Mouse (Mus musculus) olfactory bulb, adult 2 months (tissue): ENCODE measurements around the gene C77080. TPM values are rescaled to one million over a fixed set of nuclear protein-coding genes. Genes with fewer than 3 reads are reported as not detected.
A peak's percentile ranks its signal among the peaks of the same experiment; 100 is the strongest.
"Not testable (repeated sequence)": the region's sequence is repeated elsewhere in the genome, so short reads cannot be mapped to it uniquely, and the experiment has no call there.

ENCODE experiments used
- H3K27ac ChIP-seq: fragments of 200-500 bp; 2 replicates; pipeline ENCODE4 v1.5.1; 2012; ENCODE audit warnings: low read depth, low read length; ENCODE audit not compliant: insufficient read depth
- H3K4me1 ChIP-seq: fragments of 200-500 bp; 2 replicates; pipeline ENCODE4 v1.6.1; 2012; ENCODE audit warnings: low read length; ENCODE audit not compliant: control insufficient read depth, insufficient read depth
- H3K4me3 ChIP-seq: fragments of 200-500 bp; 2 replicates; pipeline ENCODE4 v1.5.1; 2012; ENCODE audit warnings: mild to moderate bottlenecking, low read depth, low read length, moderate library complexity; ENCODE audit not compliant: insufficient read depth
- CTCF ChIP-seq: fragments of 200-500 bp; IDR thresholded peaks from 2 replicates; pipeline ENCODE4 v1.5.1; 2012; ENCODE audit warnings: low read depth, mild to moderate bottlenecking, low read length, moderate library complexity; ENCODE audit not compliant: insufficient read depth
- POLR2A ChIP-seq: fragments of 200-500 bp; IDR thresholded peaks from 2 replicates; pipeline ENCODE4 v1.6.1; 2012; ENCODE audit warnings: mild to moderate bottlenecking, low read depth, low read length, moderate library complexity; ENCODE audit not compliant: insufficient read depth
- WGBS: fragments of 180-500 bp; shearing (Covaris S2); methylation state at CpG from one replicate; pipeline ENCODE4 v1.1.7; 2018; 5-methylcytosine and 5-hydroxymethylcytosine counted together
- polyA plus RNA-seq: library from polyadenylated mRNA; stranded (reverse); fragments of >200 nt; gene quantifications from 2 replicates; pipeline ENCODE4 v1.2.4, GENCODE M21; 2012; ENCODE audit warnings: low replicate concordance; ENCODE audit not compliant: missing spikeins, insufficient read depth, insufficient read length

The C77080 gene
- polyA plus RNA-seq, 1 experiment, result not detected

- 99% methylated on average over 12 of the region's 12 CpGs for WGBS
- TF ChIP-seq POLR2A (no peak), CTCF (no peak)
- H3K4me1 ChIP-seq, result peaks cover 38% of the 10 kb centered on the region
- no peak overlapping the region for H3K27ac ChIP-seq
- H3K4me3 ChIP-seq, result no peak overlapping the region
Measured at GRCm38 (mm10) chr4:129225315-129225714, 35.9 kb downstream of the C77080 start.

GRCm38 (mm10) chr4:129223421-129224281 lies 37.6 kb downstream of the C77080 start:
- TF ChIP-seq POLR2A (no peak), CTCF (no peak)
- no peak overlapping the region for H3K27ac ChIP-seq
- H3K4me1 ChIP-seq, result peaks cover 38% of the 10 kb centered on the region
- peak overlapping the region; percentile 15 for H3K4me3 ChIP-seq
- 36% methylated on average over 55 of the region's 55 CpGs for WGBS

- no peak for TF ChIP-seq CTCF
- Histone ChIP-seq H3K4me1 (peaks cover 32% of the 10 kb centered on the region), H3K27ac (no peak overlapping the region), H3K4me3 (no peak overlapping the region)
- 82% methylated on average over 31 of the region's 31 CpGs for WGBS
Measured at GRCm38 (mm10) chr4:129222019-129222925, 38.9 kb downstream of the C77080 start.

GRCm38 (mm10) chr4:129221097-129222010 lies 39.9 kb downstream of the C77080 start:
- H3K4me3 ChIP-seq, result no peak overlapping the region
- WGBS, result 88% methylated on average over 23 of the region's 23 CpGs
- peaks cover 27% of the 10 kb centered on the region for H3K4me1 ChIP-seq
- TF ChIP-seq POLR2A, result no peak
- no peak for TF ChIP-seq CTCF
- no peak overlapping the region for H3K27ac ChIP-seq

GRCm38 (mm10) chr4:129220376-129221089 lies 40.7 kb downstream of the C77080 start:
- Histone ChIP-seq H3K4me3 (no peak overlapping the region), H3K27ac (no peak overlapping the region), H3K4me1 (peaks cover 27% of the 10 kb centered on the region)
- WGBS, result 82% methylated on average over 7 of the region's 7 CpGs
- TF ChIP-seq POLR2A (no peak), CTCF (no peak)

GRCm38 (mm10) chr4:129219198-129219597 lies 42.0 kb downstream of the C77080 start:
- Histone ChIP-seq H3K4me1 (peaks cover 25% of the 10 kb centered on the region), H3K4me3 (no peak overlapping the region), H3K27ac (no peak overlapping the region)
- TF ChIP-seq CTCF (no peak), POLR2A (no peak)
- WGBS, result 77% methylated on average over 10 of the region's 10 CpGs

GRCm38 (mm10) chr4:129218569-129219175 lies 42.5 kb downstream of the C77080 start:
- WGBS, result 57% methylated on average over 7 of the region's 7 CpGs
- no peak for TF ChIP-seq CTCF
- no peak for TF ChIP-seq POLR2A
- Histone ChIP-seq H3K4me3 (no peak overlapping the region), H3K27ac (no peak overlapping the region), H3K4me1 (peaks cover 20% of the 10 kb centered on the region)

- not testable (repeated sequence) for H3K4me1 ChIP-seq, H3K4me3 ChIP-seq, H3K27ac ChIP-seq
- 73% methylated on average over 3 of the region's 3 CpGs for WGBS
Measured at GRCm38 (mm10) chr4:129212486-129212885, 48.7 kb downstream of the C77080 start.
